Mouse (Mus musculus) forebrain, postnatal 0 days (tissue): ENCODE measurements at regions not wholly inside any gene's neighbourhood (a gene's known extent, or its start where the extent isn't known, plus 50 kb on each side); places are given as distances from the start of the nearest gene placed in this dataset.

ENCODE experiments used
- ATAC-seq: fragments of 200-750 bp; cut with Nextera tagmentation; 2 replicates; pipeline ENCODE4 v1.8.0; 2017; ENCODE audit warnings: mild to moderate bottlenecking, moderate library complexity
- DNase-seq: peaks from one replicate; pipeline ENCODE4 v3.0.0-alpha.2; 2015
- H3K27ac ChIP-seq: fragments of 300-500 bp; sonication (generic); 2 replicates; pipeline ENCODE4 v1.5.1; 2014; ENCODE audit warnings: low read depth, mild to moderate bottlenecking, antibody characterized with exemption, low read length, moderate library complexity, mixed read lengths
- H3K27me3 ChIP-seq: fragments of 300-500 bp; sonication (generic); 2 replicates; pipeline ENCODE4 v1.6.1; 2014; ENCODE audit warnings: mild to moderate bottlenecking, low read length, mixed read lengths; ENCODE audit not compliant: insufficient read depth
- H3K36me3 ChIP-seq: fragments of 300-500 bp; sonication (generic); 2 replicates; pipeline ENCODE4 v1.6.1; 2014; ENCODE audit warnings: mild to moderate bottlenecking, moderate library complexity; ENCODE audit not compliant: insufficient read depth
- H3K4me1 ChIP-seq: fragments of 300-500 bp; sonication (generic); 2 replicates; pipeline ENCODE4 v1.6.1; 2014; ENCODE audit warnings: antibody characterized with exemption; ENCODE audit not compliant: insufficient read depth
- H3K4me2 ChIP-seq: fragments of 300-500 bp; sonication (generic); 2 replicates; pipeline ENCODE4 v1.6.1; 2014; ENCODE audit warnings: low read depth, mild to moderate bottlenecking, moderate library complexity
- H3K4me3 ChIP-seq: fragments of 300-500 bp; sonication (generic); 2 replicates; pipeline ENCODE4 v1.5.1; 2014; ENCODE audit warnings: low read depth, low read length, mixed read lengths
- H3K9ac ChIP-seq: fragments of 300-500 bp; sonication (generic); 2 replicates; pipeline ENCODE4 v1.6.1; 2014; ENCODE audit warnings: mild to moderate bottlenecking
- H3K9me3 ChIP-seq: fragments of 300-500 bp; sonication (generic); 2 replicates; pipeline ENCODE4 v1.6.1; 2016; ENCODE audit warnings: low read length
- CTCF ChIP-seq: sonication (generic); IDR thresholded peaks from 2 replicates; pipeline ENCODE4 v1.5.1; 2016; ENCODE audit warnings: antibody characterized with exemption, control low read depth, low read depth
- WGBS: fragments of 180-500 bp; shearing (Covaris S2); extraction: QIAGEN DNeasy Blood & Tissue Kit; methylation state at CpG from one replicate; pipeline ENCODE4 v1.1.7; 2014; 5-methylcytosine and 5-hydroxymethylcytosine counted together

- no peak for ATAC-seq
- no peak overlapping the region for H3K4me3 ChIP-seq
- no peak overlapping the region for H3K4me2 ChIP-seq
- no peak for TF ChIP-seq CTCF
- DNase-seq = no peak
- 77% methylated on average over 6 of the region's 6 CpGs for WGBS
- H3K27me3 ChIP-seq = no peaks in the 10 kb centered on the region
- H3K9ac ChIP-seq = no peak overlapping the region
- H3K9me3 ChIP-seq = no peaks in the 10 kb centered on the region
- no peaks in the 10 kb centered on the region for H3K36me3 ChIP-seq
- H3K4me1 ChIP-seq = no peaks in the 10 kb centered on the region
- H3K27ac ChIP-seq = no peak overlapping the region
Measured at GRCm38 (mm10) chr5:120313984-120314383, 117.5 kb upstream of the Lhx5 start.

- no peak for TF ChIP-seq CTCF
- Histone ChIP-seq H3K36me3 (no peaks in the 10 kb centered on the region), H3K9ac (no peak overlapping the region), H3K4me2 (no peak overlapping the region), H3K9me3 (no peaks in the 10 kb centered on the region), H3K4me3 (no peak overlapping the region), H3K27ac (no peak overlapping the region), H3K4me1 (no peaks in the 10 kb centered on the region), H3K27me3 (no peaks in the 10 kb centered on the region)
- DNase-seq = no peak
- no peak for ATAC-seq
- WGBS = 55% methylated on average over 8 of the region's 8 CpGs
Measured at GRCm38 (mm10) chr5:120315116-120315515, 116.4 kb upstream of the Lhx5 start.

GRCm38 (mm10) chr5:120318951-120319350 is 112.5 kb upstream of the Lhx5 start:
- Histone ChIP-seq H3K9ac (no peak overlapping the region), H3K4me3 (no peak overlapping the region), H3K9me3 (no peaks in the 10 kb centered on the region), H3K4me1 (peaks cover 3% of the 10 kb centered on the region; the same call in 1 of the 2 replicates), H3K27ac (no peak overlapping the region), H3K27me3 (no peaks in the 10 kb centered on the region), H3K36me3 (no peaks in the 10 kb centered on the region), H3K4me2 (no peak overlapping the region)
- DNase-seq (no peak), ATAC-seq (no peak)
- WGBS = 53% methylated on average over 1 of the region's 1 CpGs
- no peak for TF ChIP-seq CTCF

- H3K4me3 ChIP-seq = peak overlapping the region; percentile 22
- peak overlapping the region; percentile 55 for H3K4me2 ChIP-seq
- H3K9ac ChIP-seq = peak overlapping the region; percentile 51
- TF ChIP-seq CTCF = no peak
- ATAC-seq (peak; percentile 55), DNase-seq (peak; percentile 46)
- H3K4me1 ChIP-seq = peaks cover 3% of the 10 kb centered on the region; the same call in 1 of the 2 replicates
- no peak overlapping the region for H3K27ac ChIP-seq
- H3K9me3 ChIP-seq = no peaks in the 10 kb centered on the region
- H3K36me3 ChIP-seq = no peaks in the 10 kb centered on the region
- H3K27me3 ChIP-seq = no peaks in the 10 kb centered on the region; the same call in 1 of the 2 replicates
- 2% methylated on average over 26 of the region's 30 CpGs for WGBS
Measured at GRCm38 (mm10) chr5:120322031-120322731, 109.3 kb upstream of the Lhx5 start.

- Histone ChIP-seq H3K4me2 (peak overlapping the region; percentile 55), H3K36me3 (no peaks in the 10 kb centered on the region), H3K9ac (peak overlapping the region; percentile 51), H3K27ac (no peak overlapping the region), H3K4me1 (peaks cover 3% of the 10 kb centered on the region; the same call in 1 of the 2 replicates), H3K4me3 (peak overlapping the region; percentile 22), H3K9me3 (no peaks in the 10 kb centered on the region), H3K27me3 (no peaks in the 10 kb centered on the region; the same call in 1 of the 2 replicates)
- ATAC-seq = no peak
- 6% methylated on average over 12 of the region's 12 CpGs for WGBS
- no peak for TF ChIP-seq CTCF
- no peak for DNase-seq
Measured at GRCm38 (mm10) chr5:120322732-120323316, 108.7 kb upstream of the Lhx5 start.

GRCm38 (mm10) chr5:120324111-120324510 is 107.4 kb upstream of the Lhx5 start:
- Histone ChIP-seq H3K4me3 (no peak overlapping the region), H3K9ac (no peak overlapping the region), H3K4me1 (peaks cover 3% of the 10 kb centered on the region; the same call in 1 of the 2 replicates), H3K27ac (no peak overlapping the region), H3K36me3 (no peaks in the 10 kb centered on the region), H3K27me3 (no peaks in the 10 kb centered on the region; the same call in 1 of the 2 replicates), H3K9me3 (no peaks in the 10 kb centered on the region), H3K4me2 (no peak overlapping the region)
- WGBS = 100% methylated on average over 2 of the region's 2 CpGs
- DNase-seq (no peak), ATAC-seq (no peak)
- TF ChIP-seq CTCF = no peak

GRCm38 (mm10) chr5:120325386-120325910 is 106.1 kb upstream of the Lhx5 start:
- peaks cover 3% of the 10 kb centered on the region; the same call in 1 of the 2 replicates for H3K4me1 ChIP-seq
- no peak overlapping the region for H3K27ac ChIP-seq
- no peak for DNase-seq
- 65% methylated on average over 16 of the region's 16 CpGs for WGBS
- no peak overlapping the region for H3K4me2 ChIP-seq
- ATAC-seq = no peak
- TF ChIP-seq CTCF = no peak
- no peaks in the 10 kb centered on the region; the same call in 1 of the 2 replicates for H3K27me3 ChIP-seq
- H3K9me3 ChIP-seq = no peaks in the 10 kb centered on the region
- no peak overlapping the region for H3K4me3 ChIP-seq
- H3K36me3 ChIP-seq = no peaks in the 10 kb centered on the region
- no peak overlapping the region for H3K9ac ChIP-seq
